Mouse (Mus musculus) hindbrain, embryonic 15.5 days (tissue): ENCODE measurements at regions not wholly inside any gene's neighbourhood (a gene's known extent, or its start where the extent isn't known, plus 50 kb on each side); places are given as distances from the start of the nearest gene placed in this dataset.

Experiments
- ATAC-seq: fragments of 200-750 bp; cut with Nextera tagmentation; 2 replicates; pipeline ENCODE4 v1.8.0; 2017; ENCODE audit warnings: low read depth, moderate number of reproducible peaks, moderate TSS enrichment; ENCODE audit not compliant: low FRiP score
- H3K27ac ChIP-seq: fragments of 300-500 bp; sonication (generic); replicated peaks from 2 replicates; pipeline ENCODE4 v1.5.1; 2015; ENCODE audit warnings: mild to moderate bottlenecking, inconsistent platforms
- H3K27me3 ChIP-seq: fragments of 300-500 bp; sonication (generic); 2 replicates; pipeline ENCODE4 v1.6.1; 2015; ENCODE audit warnings: control low read depth, inconsistent platforms
- H3K36me3 ChIP-seq: fragments of 300-500 bp; sonication (generic); 2 replicates; pipeline ENCODE4 v1.6.1; 2015; ENCODE audit warnings: control low read depth, inconsistent platforms
- H3K4me1 ChIP-seq: fragments of 300-500 bp; sonication (generic); replicated peaks from 2 replicates; pipeline ENCODE4 v1.6.1; 2015; ENCODE audit warnings: control low read depth, inconsistent platforms
- H3K4me2 ChIP-seq: fragments of 300-500 bp; sonication (generic); 2 replicates; pipeline ENCODE4 v1.6.1; 2015; ENCODE audit warnings: moderate library complexity, mild to moderate bottlenecking, inconsistent platforms
- H3K4me3 ChIP-seq: fragments of 300-500 bp; sonication (generic); 2 replicates; pipeline ENCODE4 v1.5.1; 2015; ENCODE audit warnings: mild to moderate bottlenecking, inconsistent platforms
- H3K9ac ChIP-seq: fragments of 300-500 bp; sonication (generic); 2 replicates; pipeline ENCODE4 v1.6.1; 2015; ENCODE audit warnings: inconsistent platforms
- H3K9me3 ChIP-seq: fragments of 300-500 bp; sonication (generic); 2 replicates; pipeline ENCODE4 v1.6.1; 2016; ENCODE audit warnings: control low read depth, inconsistent platforms
- WGBS: fragments of 180-500 bp; shearing (Covaris S2); methylation state at CpG from one replicate; pipeline ENCODE4 v1.1.7; 2015; 5-methylcytosine and 5-hydroxymethylcytosine counted together

DNA sequence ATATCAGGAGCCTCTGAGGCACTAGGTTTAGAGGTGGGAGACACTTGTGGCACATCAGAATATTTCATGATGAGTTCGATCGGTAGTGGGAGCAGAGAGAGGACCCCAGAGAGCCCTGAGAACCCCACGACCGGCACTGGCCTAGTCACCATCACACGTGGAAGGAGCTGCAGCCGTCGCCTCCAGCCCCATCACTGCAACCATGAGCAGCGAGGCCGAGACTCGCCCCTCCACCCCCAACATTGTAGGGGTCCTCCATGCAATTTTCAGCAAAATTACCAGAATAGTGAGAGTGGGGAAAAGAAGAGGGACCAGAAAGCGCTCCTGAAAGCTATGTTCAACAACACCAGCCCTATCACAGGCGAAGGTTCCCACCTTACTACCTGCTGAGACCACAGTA lies 297.0 kb downstream of the Edem1 start:
- H3K36me3 ChIP-seq = no peaks in the 10 kb centered on the region
- H3K4me1 ChIP-seq = no peaks in the 10 kb centered on the region
- H3K27ac ChIP-seq = no peak overlapping the region
- no peaks in the 10 kb centered on the region for H3K9me3 ChIP-seq
- no peak overlapping the region for H3K9ac ChIP-seq
- H3K27me3 ChIP-seq = no peaks in the 10 kb centered on the region
- WGBS = 95% methylated on average over 12 of the region's 12 CpGs
- no peak overlapping the region for H3K4me3 ChIP-seq
- no peak overlapping the region for H3K4me2 ChIP-seq
- no peak for ATAC-seq

DNA sequence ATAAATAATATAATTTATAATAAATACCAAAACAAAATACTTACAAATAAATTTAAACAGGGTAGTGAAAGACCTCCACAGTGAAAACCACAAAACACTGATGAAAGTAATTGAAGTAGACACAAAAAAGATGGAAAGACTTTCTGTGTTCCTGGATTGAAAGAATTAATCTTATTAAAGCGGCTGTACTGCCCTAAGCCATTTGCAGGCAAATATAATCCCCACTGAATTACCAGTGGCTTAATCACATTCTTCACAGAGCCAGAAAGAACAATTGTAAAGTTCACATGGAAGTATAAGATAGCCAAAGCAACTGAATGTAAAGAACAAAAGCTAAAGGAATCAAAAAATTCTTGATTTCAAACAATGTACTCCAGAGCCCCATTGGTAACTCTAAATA lies 298.8 kb downstream of the Edem1 start:
- Histone ChIP-seq H3K4me3 (no peak overlapping the region), H3K9me3 (no peaks in the 10 kb centered on the region), H3K27me3 (no peaks in the 10 kb centered on the region), H3K27ac (no peak overlapping the region), H3K9ac (no peak overlapping the region), H3K36me3 (no peaks in the 10 kb centered on the region), H3K4me1 (no peaks in the 10 kb centered on the region), H3K4me2 (no peak overlapping the region)
- 69% methylated on average over 1 of the region's 1 CpGs for WGBS
- ATAC-seq = no peak

DNA sequence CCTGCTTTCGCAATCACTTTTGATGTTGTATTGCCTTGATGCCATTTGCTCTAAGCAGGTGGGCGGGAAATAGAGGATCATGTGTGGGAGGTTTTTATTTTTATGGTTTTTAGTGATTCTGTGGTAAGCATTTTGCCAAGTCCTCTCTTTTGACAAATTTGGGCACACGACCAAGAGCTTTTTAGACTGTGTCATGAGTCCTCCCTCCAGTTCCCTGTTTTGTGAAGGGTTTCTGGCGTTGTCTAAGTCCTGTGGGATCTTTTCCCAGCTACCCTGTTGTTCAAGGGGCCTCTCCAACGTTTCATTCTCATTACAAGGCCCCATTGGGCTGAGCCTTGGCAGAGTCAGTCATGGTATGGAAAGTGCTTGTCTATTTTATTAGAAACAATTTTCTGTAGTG lies 317.7 kb downstream of the Edem1 start:
- WGBS = 62% methylated on average over 5 of the region's 5 CpGs
- H3K27me3 ChIP-seq = no peaks in the 10 kb centered on the region
- H3K9ac ChIP-seq = no peak overlapping the region
- H3K4me1 ChIP-seq = peaks cover 4% of the 10 kb centered on the region; the same call in 1 of the 2 replicates
- no peak overlapping the region for H3K4me3 ChIP-seq
- H3K27ac ChIP-seq = no peak overlapping the region
- no peaks in the 10 kb centered on the region for H3K9me3 ChIP-seq
- H3K4me2 ChIP-seq = no peak overlapping the region
- H3K36me3 ChIP-seq = no peaks in the 10 kb centered on the region
- no peak; the same call in 1 of the 2 replicates for ATAC-seq

DNA sequence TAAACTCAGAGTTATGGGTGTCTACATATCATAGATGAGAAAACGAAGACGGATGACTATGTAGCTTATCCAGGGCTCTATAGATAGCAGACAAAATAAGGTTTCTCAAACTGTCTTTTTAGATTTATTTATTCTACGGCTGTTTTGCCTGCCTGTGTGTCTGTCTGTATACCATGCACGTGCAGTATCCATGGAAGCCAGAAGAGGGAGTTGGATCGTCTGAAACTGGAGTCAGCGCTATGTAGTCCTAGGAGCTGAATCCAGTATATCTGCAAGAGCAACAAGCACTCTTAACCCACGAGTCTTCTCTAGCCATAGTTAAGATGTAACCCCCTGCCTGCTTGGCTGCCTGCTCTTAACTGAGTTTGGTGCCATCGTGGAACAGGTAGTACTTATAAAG lies 320.6 kb downstream of the Edem1 start:
- H3K9ac ChIP-seq = no peak overlapping the region
- WGBS = 85% methylated on average over 8 of the region's 8 CpGs
- H3K36me3 ChIP-seq = no peaks in the 10 kb centered on the region
- H3K4me3 ChIP-seq = no peak overlapping the region
- no peak overlapping the region for H3K4me2 ChIP-seq
- H3K9me3 ChIP-seq = no peaks in the 10 kb centered on the region
- H3K27ac ChIP-seq = no peak overlapping the region
- no peak for ATAC-seq
- H3K27me3 ChIP-seq = no peaks in the 10 kb centered on the region
- H3K4me1 ChIP-seq = peaks cover 7% of the 10 kb centered on the region; the same call in 1 of the 2 replicates

DNA sequence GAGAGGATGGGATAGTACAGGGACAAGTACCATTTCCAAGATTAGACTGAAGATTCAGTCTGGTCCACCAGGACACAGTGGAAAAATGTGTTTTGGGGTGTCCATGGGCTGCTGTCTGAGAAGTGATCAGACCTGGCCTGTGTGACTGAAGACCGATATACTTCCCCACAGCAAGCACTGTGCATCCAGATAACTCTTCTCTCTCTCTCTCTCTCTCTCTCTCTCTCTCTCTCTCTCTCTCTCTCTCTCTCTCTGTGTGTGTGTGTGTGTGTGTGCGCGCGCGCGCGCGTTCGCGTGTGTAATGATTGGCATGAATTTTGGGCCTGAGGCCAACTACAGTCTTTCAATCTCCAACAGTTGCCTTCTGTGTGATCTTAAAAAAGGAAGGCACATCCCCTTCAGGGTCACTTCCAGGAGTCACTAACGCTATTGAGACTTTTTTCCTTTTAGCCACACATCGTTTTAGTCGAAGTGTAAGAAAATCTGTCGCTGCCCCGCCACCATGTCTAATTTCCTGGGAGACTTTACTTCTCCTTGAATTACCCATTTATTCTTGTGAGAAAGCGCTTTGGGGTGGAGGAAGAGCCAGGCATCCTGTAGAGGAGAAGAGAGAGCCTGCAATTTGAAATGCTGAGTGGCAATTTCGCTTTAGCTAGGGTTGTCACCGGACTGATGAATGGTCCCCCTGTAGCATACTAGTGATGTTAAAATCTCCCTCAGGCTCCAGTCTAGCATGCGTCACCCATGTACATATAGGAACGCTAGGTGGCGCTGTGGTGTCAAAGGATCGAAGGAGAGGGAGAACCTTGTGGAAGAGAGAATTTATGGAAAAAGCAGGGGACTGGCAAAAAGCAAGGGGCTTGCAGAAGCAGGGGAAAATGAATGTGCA lies 321.8 kb downstream of the Edem1 start:
- Histone ChIP-seq H3K9ac (no peak overlapping the region), H3K36me3 (no peaks in the 10 kb centered on the region), H3K4me2 (peak overlapping the region; percentile 44), H3K9me3 (no peaks in the 10 kb centered on the region), H3K4me1 (peaks cover 7% of the 10 kb centered on the region; the same call in 1 of the 2 replicates), H3K27ac (peak overlapping the region; percentile 61), H3K4me3 (0 out of 2 replicates have a peak overlapping the region, but pooled peaks have one; percentile 10), H3K27me3 (no peaks in the 10 kb centered on the region)
- WGBS = 37% methylated on average over 22 of the region's 22 CpGs
- peak; percentile 93 for ATAC-seq

DNA sequence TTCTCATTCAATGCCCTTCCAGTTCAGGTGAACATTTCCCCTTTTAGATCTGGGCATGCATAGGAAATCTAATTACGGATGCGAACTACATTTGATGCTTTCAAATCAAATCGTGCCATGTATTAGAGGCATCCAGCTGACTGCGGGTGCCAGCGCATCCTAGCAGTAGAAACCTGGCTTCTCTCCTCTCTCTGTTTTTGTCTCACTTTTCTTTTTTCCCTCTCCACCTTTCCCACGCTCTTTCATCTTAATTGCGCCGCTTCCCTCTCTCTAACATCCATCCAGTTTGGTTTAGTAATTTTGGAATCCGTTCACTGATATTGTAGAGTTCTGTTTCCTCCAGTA lies 322.4 kb downstream of the Edem1 start:
- Histone ChIP-seq H3K27me3 (no peaks in the 10 kb centered on the region), H3K4me3 (no peak overlapping the region), H3K27ac (peak overlapping the region; percentile 19), H3K9me3 (no peaks in the 10 kb centered on the region), H3K36me3 (no peaks in the 10 kb centered on the region), H3K4me2 (peak overlapping the region; percentile 44; the same call in 1 of the 2 replicates), H3K4me1 (peaks cover 7% of the 10 kb centered on the region; the same call in 1 of the 2 replicates), H3K9ac (no peak overlapping the region)
- WGBS = 40% methylated on average over 9 of the region's 9 CpGs
- peak; percentile 68 for ATAC-seq

DNA sequence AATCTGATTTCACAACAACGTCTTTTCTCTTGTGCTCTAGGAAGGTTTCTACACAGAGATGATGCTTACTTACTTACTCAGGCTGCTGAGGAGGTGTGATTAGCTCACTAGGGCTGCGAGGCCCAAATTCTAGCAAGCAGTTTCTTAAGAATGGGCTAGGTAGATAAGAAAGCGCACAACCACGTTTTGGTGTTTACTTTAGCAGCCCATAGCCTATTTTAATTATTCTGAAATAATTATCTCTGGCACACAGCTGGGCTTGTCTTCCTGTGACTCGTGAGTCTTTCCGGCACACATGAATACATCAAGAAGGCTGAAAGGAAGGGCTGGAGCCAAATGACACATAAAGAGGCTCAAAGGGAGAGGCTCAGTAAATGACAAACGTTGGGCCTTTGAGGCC lies 325.2 kb downstream of the Edem1 start:
- no peaks in the 10 kb centered on the region for H3K36me3 ChIP-seq
- no peak overlapping the region for H3K27ac ChIP-seq
- H3K9me3 ChIP-seq = no peaks in the 10 kb centered on the region
- WGBS = 41% methylated on average over 7 of the region's 7 CpGs
- H3K4me2 ChIP-seq = no peak overlapping the region
- peaks cover 7% of the 10 kb centered on the region; the same call in 1 of the 2 replicates for H3K4me1 ChIP-seq
- H3K4me3 ChIP-seq = no peak overlapping the region
- no peak overlapping the region for H3K9ac ChIP-seq
- ATAC-seq = no peak
- H3K27me3 ChIP-seq = no peaks in the 10 kb centered on the region

DNA sequence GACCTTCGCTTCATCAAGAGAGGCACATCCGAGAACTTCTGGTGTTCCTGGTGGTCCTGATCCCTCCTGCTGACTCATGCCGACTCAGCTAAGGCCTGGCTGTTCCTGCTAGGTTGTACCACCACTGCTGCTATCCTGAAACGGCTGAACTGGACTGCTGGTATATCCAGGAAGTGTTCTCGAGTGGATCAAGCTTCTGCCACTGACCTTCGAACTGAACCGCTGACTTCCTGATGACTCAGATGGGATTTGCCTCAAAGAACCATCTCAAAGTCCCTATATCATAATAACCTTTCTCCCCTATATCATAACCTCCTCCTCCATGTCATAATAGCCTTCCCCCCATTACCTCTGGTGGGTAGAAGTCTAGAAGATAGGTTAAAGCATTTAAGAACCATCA lies 331.1 kb downstream of the Edem1 start:
- ATAC-seq = no peak
- Histone ChIP-seq H3K9ac (no peak overlapping the region), H3K4me1 (no peaks in the 10 kb centered on the region), H3K27ac (no peak overlapping the region), H3K27me3 (no peaks in the 10 kb centered on the region), H3K9me3 (no peaks in the 10 kb centered on the region), H3K4me3 (no peak overlapping the region), H3K4me2 (no peak overlapping the region), H3K36me3 (no peaks in the 10 kb centered on the region)
- WGBS = 91% methylated on average over 7 of the region's 7 CpGs

DNA sequence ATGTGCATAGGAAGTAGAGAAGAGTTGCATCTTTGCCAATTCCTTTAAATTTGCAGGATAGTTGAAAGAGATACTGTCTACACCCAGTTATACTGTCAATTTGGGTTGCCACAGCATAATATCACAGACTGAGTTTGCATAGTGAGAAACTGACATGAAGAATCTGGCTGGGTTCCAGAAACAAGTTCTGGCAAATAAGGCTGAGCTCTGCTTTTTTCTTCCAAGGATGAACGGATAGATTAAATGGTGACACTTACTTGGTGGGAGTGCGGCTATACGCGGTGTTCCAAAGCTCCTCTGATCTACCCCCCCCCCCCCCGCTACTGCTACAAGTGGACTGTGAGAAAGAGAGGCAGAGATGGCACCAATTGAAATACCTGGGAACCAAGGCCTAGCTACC lies 339.0 kb downstream of the Edem1 start:
- H3K9ac ChIP-seq = no peak overlapping the region
- H3K4me2 ChIP-seq = no peak overlapping the region
- H3K4me1 ChIP-seq = 0 out of 2 replicates have a peak, but pooled peaks cover 2% of the 10 kb centered on the region
- WGBS = 68% methylated on average over 5 of the region's 5 CpGs
- no peaks in the 10 kb centered on the region for H3K27me3 ChIP-seq
- no peak overlapping the region for H3K27ac ChIP-seq
- H3K36me3 ChIP-seq = no peaks in the 10 kb centered on the region
- ATAC-seq = no peak
- H3K4me3 ChIP-seq = no peak overlapping the region
- no peaks in the 10 kb centered on the region for H3K9me3 ChIP-seq

DNA sequence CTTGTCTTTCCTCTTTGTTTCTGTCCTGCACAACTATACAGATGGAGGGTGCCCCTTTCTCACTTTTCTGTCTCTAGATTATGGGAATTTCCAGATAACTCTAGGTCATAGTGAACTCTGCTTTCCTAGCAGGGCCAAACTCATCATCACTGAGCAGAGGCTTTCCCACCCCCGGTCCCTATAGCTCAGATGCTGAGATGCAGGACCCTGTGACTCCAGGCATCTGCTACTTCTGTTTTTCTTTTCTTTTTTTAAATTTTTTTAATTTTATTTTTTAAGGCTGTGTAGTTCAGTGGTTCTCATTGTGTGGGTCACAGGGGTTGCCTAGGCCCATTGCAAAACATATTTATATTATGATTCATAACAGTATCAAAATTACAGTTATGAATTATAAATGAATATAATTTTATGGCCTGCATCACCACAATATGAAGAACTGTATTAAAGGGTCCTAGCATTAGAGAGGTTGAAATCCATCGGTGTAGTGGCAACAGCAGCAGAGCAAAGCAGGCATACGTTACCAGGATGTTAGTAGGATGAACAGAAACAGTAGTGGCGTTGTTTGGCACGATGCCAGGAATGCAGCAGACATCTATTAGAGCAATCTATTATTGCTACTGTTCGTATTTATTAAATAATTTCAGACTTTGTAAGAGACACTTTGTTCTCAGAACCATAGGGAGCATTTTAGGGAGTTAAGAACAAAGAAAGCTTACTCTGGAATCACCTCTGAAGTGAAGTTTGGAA lies 343.8 kb downstream of the Edem1 start:
- Histone ChIP-seq H3K9me3 (no peaks in the 10 kb centered on the region), H3K36me3 (no peaks in the 10 kb centered on the region), H3K27ac (no peak overlapping the region), H3K9ac (no peak overlapping the region), H3K4me2 (no peak overlapping the region), H3K4me1 (0 out of 2 replicates have a peak, but pooled peaks cover 3% of the 10 kb centered on the region), H3K27me3 (no peaks in the 10 kb centered on the region), H3K4me3 (no peak overlapping the region)
- 38% methylated on average over 6 of the region's 6 CpGs for WGBS
- no peak for ATAC-seq

DNA sequence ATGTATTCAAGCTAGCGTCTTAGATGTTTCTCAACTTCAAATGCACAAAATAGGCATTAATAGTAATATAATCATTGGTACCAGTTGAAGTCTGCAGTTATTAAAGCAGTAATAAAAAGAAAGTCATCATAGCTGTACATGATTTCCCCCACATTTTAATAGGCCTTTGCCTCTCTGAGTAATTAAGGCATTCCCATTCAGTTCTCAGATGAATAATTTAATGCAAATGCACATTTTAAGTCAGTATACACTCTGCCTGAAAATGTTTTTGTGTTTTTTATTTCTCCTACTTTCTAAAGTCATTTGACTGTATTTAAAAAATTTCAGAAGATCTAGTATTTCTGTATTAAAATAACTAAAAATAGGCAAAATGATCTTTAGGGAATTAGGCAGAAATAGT lies 344.6 kb downstream of the Edem1 start:
- H3K4me3 ChIP-seq = no peak overlapping the region
- no peak overlapping the region for H3K4me2 ChIP-seq
- H3K27ac ChIP-seq = no peak overlapping the region
- no peak for ATAC-seq
- H3K4me1 ChIP-seq = 0 out of 2 replicates have a peak, but pooled peaks cover 3% of the 10 kb centered on the region
- H3K36me3 ChIP-seq = no peaks in the 10 kb centered on the region
- no peaks in the 10 kb centered on the region for H3K27me3 ChIP-seq
- H3K9ac ChIP-seq = no peak overlapping the region
- no peaks in the 10 kb centered on the region for H3K9me3 ChIP-seq
- WGBS = 73% methylated on average over 1 of the region's 1 CpGs

DNA sequence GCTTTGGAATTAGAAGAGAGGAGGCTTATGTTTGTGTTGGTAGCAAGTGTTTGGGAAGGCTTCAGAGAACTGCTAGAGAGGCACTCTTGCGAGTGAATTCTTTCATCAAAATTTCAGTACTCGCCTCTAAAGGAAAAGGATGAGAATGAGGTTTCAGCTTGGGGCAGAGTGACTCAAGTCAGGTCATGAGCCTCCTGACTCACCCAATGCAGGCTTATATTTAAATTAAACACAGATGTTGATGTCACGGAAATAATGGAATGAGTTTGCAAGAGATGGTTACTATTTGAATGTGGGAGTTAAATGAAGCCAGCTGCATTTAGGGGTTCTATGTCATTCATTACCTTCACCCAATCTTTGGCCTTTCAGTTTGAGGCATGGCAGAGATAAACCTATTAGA lies 348.4 kb downstream of the Edem1 start:
- H3K9me3 ChIP-seq = no peaks in the 10 kb centered on the region
- 0 out of 2 replicates have a peak, but pooled peaks cover 3% of the 10 kb centered on the region for H3K4me1 ChIP-seq
- no peak overlapping the region for H3K27ac ChIP-seq
- ATAC-seq = no peak
- no peak overlapping the region for H3K4me2 ChIP-seq
- no peaks in the 10 kb centered on the region for H3K36me3 ChIP-seq
- H3K27me3 ChIP-seq = no peaks in the 10 kb centered on the region
- H3K4me3 ChIP-seq = no peak overlapping the region
- H3K9ac ChIP-seq = no peak overlapping the region
- WGBS = 85% methylated on average over 3 of the region's 3 CpGs
